Comparison of ENCODE assay signal across 14 mouse cellular contexts in genomic region chr19:19218700-19219099, GRCm38 (mm10).
"Had no signal": no experiment of that assay in that cellular context is flagged by ENCODE, and none has a peak within 500 bp of the region (broad histone marks: within the 10 kb centered on the region; RNA-seq: fewer than 3 reads in every experiment).

No protein-coding gene starts in this region.

- H3K4me2 ChIP-seq: liver, embryonic 11.5 days; liver, embryonic 15.5 days; lung, embryonic 14.5 days; neural tube, embryonic 15.5 days; stomach, embryonic 15.5 days had no signal

- H3K27ac ChIP-seq: left cerebral cortex, adult 2 months; limb, embryonic 10.5 days; liver, embryonic 15.5 days; midbrain, embryonic 10.5 days; neural tube, embryonic 15.5 days; stomach, embryonic 15.5 days had no signal

- H3K4me1 ChIP-seq: limb, embryonic 10.5 days; liver, embryonic 15.5 days; midbrain, embryonic 10.5 days; neural tube, embryonic 15.5 days; stomach, embryonic 15.5 days had no signal

- H3K9me3 ChIP-seq: limb, embryonic 10.5 days; liver, embryonic 15.5 days; midbrain, embryonic 10.5 days; neural tube, embryonic 15.5 days; stomach, embryonic 15.5 days had no signal

- H3K4me3 ChIP-seq: left cerebral cortex, adult 2 months; limb, embryonic 10.5 days; liver, embryonic 15.5 days; midbrain, embryonic 10.5 days; myocyte; neural tube, embryonic 15.5 days; stomach, embryonic 15.5 days had no signal

- DNase-seq: kidney, postnatal 14 days; lung, embryonic 14.5 days; lung, postnatal 10 days; lung, postnatal 4 days; midbrain, embryonic 14.5 days; thymus, postnatal 36 days had no signal

- H3K27me3 ChIP-seq: liver, embryonic 15.5 days; neural tube, embryonic 15.5 days; stomach, embryonic 15.5 days had no signal

- H3K9ac ChIP-seq: liver, embryonic 15.5 days; lung, embryonic 14.5 days; neural tube, embryonic 15.5 days; stomach, embryonic 15.5 days had no signal

- H3K36me3 ChIP-seq: limb, embryonic 10.5 days; liver, embryonic 15.5 days; midbrain, embryonic 10.5 days; neural tube, embryonic 15.5 days; stomach, embryonic 15.5 days had no signal
